Mouse (Mus musculus): ENCODE results near the gene Sh3gl3. TPM values are rescaled to one million over a fixed set of nuclear protein-coding genes. Genes with fewer than 3 reads are reported as not detected.

Gene Sh3gl3
- total RNA-seq, 4 experiments from 2014 or later: 50.3 to 59.5 (median 55.5) TPM

Other genes with a start within 250 kb of the Sh3gl3 start
- 10 to 100 TPM; 77.1 to 89.2 (median 82.9) TPM for gene Hdgfl3, start 239.4 kb upstream of the Sh3gl3 start, total RNA-seq (2022)
- gene Bnc1, start 181.5 kb upstream of the Sh3gl3 start, total RNA-seq (2022): not detected
- gene Adamtsl3, start 161.9 kb downstream of the Sh3gl3 start, total RNA-seq (2022): 1 to 10 TPM; 1.7 to 3.5 (median 3.0) TPM